Mouse (Mus musculus) embryonic facial prominence, embryonic 14.5 days (tissue): ENCODE measurements at regions not wholly inside any gene's neighbourhood (a gene's known extent, or its start where the extent isn't known, plus 50 kb on each side); places are given as distances from the start of the nearest gene placed in this dataset.
A peak's percentile ranks its signal among the peaks of the same experiment; 100 is the strongest.

Experiments used
- ATAC-seq: fragments of 200-750 bp; cut with Nextera tagmentation; 2 replicates; pipeline ENCODE4 v1.8.0; 2017; ENCODE audit warnings: low read depth, moderate number of reproducible peaks, moderate TSS enrichment
- DNase-seq: peaks from one replicate; pipeline ENCODE4 v3.0.0-alpha.2; 2015; ENCODE audit warnings: low spot score
- H3K27ac ChIP-seq: fragments of 300-500 bp; sonication (generic); replicated peaks from 2 replicates; pipeline ENCODE4 v1.5.1; 2014; ENCODE audit warnings: low read depth, mild to moderate bottlenecking, low read length, moderate library complexity
- H3K27me3 ChIP-seq: fragments of 300-500 bp; sonication (generic); replicated peaks from 2 replicates; pipeline ENCODE4 v1.6.1; 2014; ENCODE audit warnings: low read length; ENCODE audit not compliant: control insufficient read depth, insufficient read depth
- H3K36me3 ChIP-seq: fragments of 300-500 bp; sonication (generic); 2 replicates; pipeline ENCODE4 v1.6.1; 2014; ENCODE audit warnings: low read length, mixed read lengths; ENCODE audit not compliant: control insufficient read depth, insufficient read depth
- H3K4me1 ChIP-seq: fragments of 300-500 bp; sonication (generic); 2 replicates; pipeline ENCODE4 v1.6.1; 2014; ENCODE audit warnings: antibody characterized with exemption, low read length; ENCODE audit not compliant: control insufficient read depth, insufficient read depth
- H3K4me2 ChIP-seq: fragments of 300-500 bp; sonication (generic); 2 replicates; pipeline ENCODE4 v1.6.1; 2014; ENCODE audit warnings: low read depth, mild to moderate bottlenecking, low read length, moderate library complexity, mixed read lengths
- H3K4me3 ChIP-seq: fragments of 300-500 bp; sonication (generic); 2 replicates; pipeline ENCODE4 v1.5.1; 2014; ENCODE audit warnings: low read depth, mild to moderate bottlenecking, low read length
- H3K9ac ChIP-seq: fragments of 300-500 bp; sonication (generic); 2 replicates; pipeline ENCODE4 v1.6.1; 2014; ENCODE audit warnings: low read depth, mild to moderate bottlenecking, low read length, moderate library complexity, mixed read lengths
- H3K9me3 ChIP-seq: fragments of 300-500 bp; sonication (generic); 2 replicates; pipeline ENCODE4 v1.6.1; 2016; ENCODE audit warnings: low read length; ENCODE audit not compliant: control insufficient read depth
- whole genome bisulfite sequencing: fragments of 180-500 bp; shearing (Covaris S2); extraction: QIAGEN DNeasy Blood & Tissue Kit; methylation state at CpG from one replicate; pipeline ENCODE4 v1.1.7; 2014; 5-methylcytosine and 5-hydroxymethylcytosine counted together

- ATAC-seq (no peak), DNase-seq (no peak)
- Histone ChIP-seq H3K36me3 (no peaks in the 10 kb centered on the region), H3K4me3 (no peak overlapping the region), H3K27me3 (no peaks in the 10 kb centered on the region), H3K4me1 (no peaks in the 10 kb centered on the region), H3K9me3 (no peaks in the 10 kb centered on the region), H3K4me2 (no peak overlapping the region), H3K27ac (no peak overlapping the region), H3K9ac (no peak overlapping the region)
- WGBS: 85% methylated on average over 4 of the region's 4 CpGs
These were observed 203.6 kb downstream of the Tfap2b start for GRCm38 (mm10) chr1:19412345-19412744.

- Histone ChIP-seq H3K9ac (no peak overlapping the region), H3K4me3 (no peak overlapping the region), H3K4me2 (no peak overlapping the region), H3K36me3 (no peaks in the 10 kb centered on the region), H3K27me3 (no peaks in the 10 kb centered on the region), H3K9me3 (no peaks in the 10 kb centered on the region), H3K4me1 (no peaks in the 10 kb centered on the region), H3K27ac (no peak overlapping the region)
- DNase-seq (no peak), ATAC-seq (no peak)
- 52% methylated on average over 1 of the region's 1 CpGs for WGBS
These were observed 212.4 kb downstream of the Tfap2b start for GRCm38 (mm10) chr1:19421116-19421515.

- Histone ChIP-seq H3K9me3 (no peaks in the 10 kb centered on the region), H3K27ac (no peak overlapping the region), H3K27me3 (no peaks in the 10 kb centered on the region), H3K4me1 (no peaks in the 10 kb centered on the region), H3K4me3 (no peak overlapping the region), H3K4me2 (no peak overlapping the region), H3K36me3 (no peaks in the 10 kb centered on the region), H3K9ac (no peak overlapping the region)
- 72% methylated on average over 5 of the region's 5 CpGs for WGBS
- peak; percentile 20 for DNase-seq
- ATAC-seq: no peak
These were observed 242.1 kb downstream of the Tfap2b start for GRCm38 (mm10) chr1:19450786-19451185.

- no peak overlapping the region for H3K27ac ChIP-seq
- no peak overlapping the region for H3K9ac ChIP-seq
- 0 out of 2 replicates have a peak, but pooled peaks cover 2% of the 10 kb centered on the region for H3K4me1 ChIP-seq
- H3K4me3 ChIP-seq: no peak overlapping the region
- no peak overlapping the region for H3K4me2 ChIP-seq
- DNase-seq: peak; percentile 46
- no peaks in the 10 kb centered on the region for H3K36me3 ChIP-seq
- 60% methylated on average over 14 of the region's 14 CpGs for WGBS
- no peak for ATAC-seq
- no peaks in the 10 kb centered on the region for H3K27me3 ChIP-seq
- no peaks in the 10 kb centered on the region for H3K9me3 ChIP-seq
These were observed 250.1 kb downstream of the Tfap2b start for GRCm38 (mm10) chr1:19458646-19459441.

- Histone ChIP-seq H3K4me3 (no peak overlapping the region), H3K27me3 (no peaks in the 10 kb centered on the region), H3K4me1 (0 out of 2 replicates have a peak, but pooled peaks cover 2% of the 10 kb centered on the region), H3K36me3 (no peaks in the 10 kb centered on the region), H3K9ac (no peak overlapping the region), H3K27ac (no peak overlapping the region), H3K4me2 (no peak overlapping the region), H3K9me3 (no peaks in the 10 kb centered on the region)
- WGBS: 48% methylated on average over 11 of the region's 11 CpGs
- DNase-seq (peak; percentile 50), ATAC-seq (peak; percentile 60; the same call in 1 of the 2 replicates)
These were observed 251.2 kb downstream of the Tfap2b start for GRCm38 (mm10) chr1:19459876-19460275.

- 32% methylated on average over 1 of the region's 1 CpGs for WGBS
- no peaks in the 10 kb centered on the region for H3K36me3 ChIP-seq
- no peaks in the 10 kb centered on the region for H3K9me3 ChIP-seq
These were observed 264.8 kb downstream of the Tfap2b start for GRCm38 (mm10) chr1:19473561-19473960.

More at GRCm38 (mm10) chr1:19473561-19473960, 264.8 kb downstream of the Tfap2b start:
- DNase-seq (no peak), ATAC-seq (no peak)
- no peak overlapping the region for H3K4me2 ChIP-seq
- no peaks in the 10 kb centered on the region for H3K27me3 ChIP-seq
- no peaks in the 10 kb centered on the region for H3K4me1 ChIP-seq
- no peak overlapping the region for H3K4me3 ChIP-seq
- no peak overlapping the region for H3K27ac ChIP-seq
- H3K9ac ChIP-seq: no peak overlapping the region
